Mouse (Mus musculus) heart, embryonic 10.5 days (tissue): Measurements from ENCODE around the gene Actl11. TPM values are rescaled to one million over a fixed set of nuclear protein-coding genes. Genes with fewer than 3 reads are reported as not detected.

Experiments used
- DNase-seq: peaks from one replicate; pipeline ENCODE4 v3.0.0-alpha.2; 2017; ENCODE audit warnings: low spot score
- H3K27ac ChIP-seq: fragments of 300-500 bp; sonication (generic); 2 replicates; pipeline ENCODE4 v1.5.1; 2016; ENCODE audit warnings: mild to moderate bottlenecking
- H3K27me3 ChIP-seq: fragments of 300-500 bp; sonication (generic); 2 replicates; pipeline ENCODE4 v1.6.1; 2016; ENCODE audit warnings: mild to moderate bottlenecking; ENCODE audit not compliant: poor library complexity, insufficient read depth, severe bottlenecking
- H3K36me3 ChIP-seq: fragments of 300-500 bp; sonication (generic); 2 replicates; pipeline ENCODE4 v1.6.1; 2016; ENCODE audit warnings: mild to moderate bottlenecking, moderate library complexity
- H3K4me1 ChIP-seq: fragments of 300-500 bp; sonication (generic); 2 replicates; pipeline ENCODE4 v1.6.1; 2016; ENCODE audit warnings: mild to moderate bottlenecking
- H3K4me3 ChIP-seq: fragments of 300-500 bp; sonication (generic); 2 replicates; pipeline ENCODE4 v1.5.1; 2016; ENCODE audit warnings: mild to moderate bottlenecking, moderate library complexity
- H3K9me3 ChIP-seq: fragments of 300-500 bp; sonication (generic); 2 replicates; pipeline ENCODE4 v1.6.1; 2016; ENCODE audit warnings: mild to moderate bottlenecking, moderate library complexity
- WGBS: fragments of 180-500 bp; shearing (Covaris S2); methylation state at CpG from one replicate; pipeline ENCODE4 v1.1.7; 2016; 5-methylcytosine and 5-hydroxymethylcytosine counted together
- polyA plus RNA-seq: library from polyadenylated mRNA; unstranded; fragments of >200 nt; fragmentation: Nextera tagmentation; extraction: Ambion mirVana; gene quantifications from 2 replicates; pipeline ENCODE4 v1.2.1, GENCODE M21; 2016

Actl11 gene
- polyA plus RNA-seq, 1 experiment from 2014 or later, result not detected

DNA sequence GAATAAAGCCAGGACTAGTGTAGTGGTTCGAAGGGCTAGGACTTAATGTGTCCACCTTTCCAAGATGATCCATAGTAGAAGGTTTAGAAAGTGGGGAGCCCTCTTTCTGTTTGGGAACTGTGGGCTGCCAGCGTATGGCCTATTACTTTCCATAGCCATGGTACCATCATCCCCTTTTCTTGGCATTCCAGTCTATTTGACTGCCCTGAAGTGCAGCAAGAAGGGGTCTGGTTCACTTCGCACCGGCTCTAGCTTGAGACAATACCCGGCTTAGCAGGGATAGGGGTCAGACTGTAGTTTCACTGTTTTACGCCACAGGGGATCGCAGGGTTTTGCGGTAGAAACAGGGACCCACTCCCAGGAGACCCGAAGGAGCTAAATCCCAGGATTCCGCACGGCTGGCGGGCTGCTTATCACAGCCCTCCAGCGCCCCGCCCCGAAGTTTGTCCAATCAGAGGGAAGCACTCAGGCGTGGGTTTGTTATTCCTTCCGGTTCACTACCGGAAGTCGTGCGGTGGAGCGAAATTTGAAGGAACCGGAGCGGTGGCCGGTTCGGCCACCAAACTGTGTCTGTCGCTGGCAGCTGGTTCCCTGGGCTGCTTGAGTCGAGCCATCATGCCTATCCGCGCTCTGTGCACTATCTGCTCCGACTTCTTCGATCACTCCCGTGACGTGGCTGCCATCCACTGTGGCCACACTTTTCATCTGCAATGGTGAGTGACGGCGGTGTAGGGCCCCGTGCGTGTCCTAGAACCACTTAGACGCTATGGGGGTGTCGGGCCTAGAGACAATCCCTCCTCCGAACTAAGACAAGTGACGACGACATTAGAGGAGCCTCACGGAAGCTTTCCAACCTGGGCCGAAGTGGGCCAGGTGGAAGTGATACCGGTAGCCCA is 22.4 kb downstream of the Actl11 start:
- 18% methylated on average over 45 of the region's 45 CpGs for WGBS
- Histone ChIP-seq H3K9me3 (no peaks in the 10 kb centered on the region), H3K36me3 (no peaks in the 10 kb centered on the region), H3K27ac (peak overlapping the region; percentile 87), H3K4me1 (peaks cover 26% of the 10 kb centered on the region), H3K27me3 (peaks cover 13% of the 10 kb centered on the region; the same call in 1 of the 2 replicates), H3K4me3 (peak overlapping the region; percentile 72)
- DNase-seq, result peak; percentile 98

DNA sequence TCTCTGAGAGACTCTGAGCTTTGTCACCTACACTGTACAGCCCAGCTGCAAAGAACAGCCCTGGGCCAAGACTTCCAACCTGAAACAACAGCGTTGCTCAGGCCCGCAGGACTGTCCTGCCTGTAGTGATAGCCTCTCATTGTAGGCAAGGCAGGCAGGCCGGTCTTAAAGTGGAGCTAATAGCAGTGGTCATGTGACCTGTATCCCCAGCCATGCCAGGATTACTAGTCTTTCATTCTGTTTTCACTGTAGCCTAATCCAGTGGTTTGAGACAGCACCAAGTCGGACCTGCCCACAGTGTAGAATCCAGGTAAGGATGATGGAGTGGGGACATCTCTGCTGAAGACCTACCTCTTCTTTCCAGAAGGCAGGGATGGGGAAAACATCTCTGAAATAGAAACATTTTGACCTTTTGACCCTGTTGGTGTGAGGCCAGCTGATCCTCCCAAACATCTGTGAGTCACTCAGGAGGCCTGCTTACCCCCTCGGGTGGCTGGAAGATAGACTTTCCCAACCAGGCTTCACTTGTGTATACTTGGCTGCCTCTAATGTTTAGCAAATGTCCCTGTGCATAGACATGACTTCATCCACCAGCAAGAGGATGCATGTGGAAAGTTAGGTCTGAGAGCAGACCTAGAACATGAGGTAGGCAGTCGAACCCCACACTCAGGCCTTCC is 27.5 kb downstream of the Actl11 start:
- Histone ChIP-seq H3K9me3 (no peaks in the 10 kb centered on the region), H3K4me3 (no peak overlapping the region), H3K27me3 (no peaks in the 10 kb centered on the region), H3K36me3 (peaks cover 43% of the 10 kb centered on the region), H3K4me1 (peaks cover 16% of the 10 kb centered on the region), H3K27ac (no peak overlapping the region)
- no peak for DNase-seq
- 72% methylated on average over 6 of the region's 6 CpGs for WGBS

DNA sequence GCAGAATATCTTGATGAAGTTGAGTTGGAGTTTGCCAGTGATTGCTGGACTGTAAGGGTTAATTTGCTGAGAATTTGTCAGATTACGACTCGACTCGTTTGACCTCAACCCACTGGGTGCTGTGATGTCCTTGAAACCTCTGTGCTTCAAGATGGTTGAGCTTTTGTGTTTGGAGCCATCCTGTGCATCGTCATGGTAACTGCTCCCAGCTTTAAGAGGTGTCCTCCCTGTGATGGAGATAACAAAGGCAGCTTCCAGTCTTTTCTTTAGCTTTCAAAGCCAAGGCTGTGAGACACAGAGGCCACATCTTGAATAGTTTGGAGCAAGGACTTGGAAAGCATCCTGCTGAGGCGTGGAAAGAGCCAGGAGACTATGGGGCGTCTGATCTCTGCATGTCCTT is 28.9 kb downstream of the Actl11 start:
- H3K36me3 ChIP-seq, result peaks cover 55% of the 10 kb centered on the region
- WGBS, result 69% methylated on average over 6 of the region's 6 CpGs
- H3K4me1 ChIP-seq, result peaks cover 10% of the 10 kb centered on the region
- no peaks in the 10 kb centered on the region for H3K27me3 ChIP-seq
- H3K4me3 ChIP-seq, result no peak overlapping the region
- H3K27ac ChIP-seq, result no peak overlapping the region
- no peaks in the 10 kb centered on the region for H3K9me3 ChIP-seq
- DNase-seq, result no peak

GRCm38 (mm10) chr9:107959896-107960295 is 31.6 kb downstream of the Actl11 start:
- Histone ChIP-seq H3K4me3 (no peak overlapping the region), H3K27me3 (no peaks in the 10 kb centered on the region), H3K4me1 (peaks cover 20% of the 10 kb centered on the region), H3K9me3 (no peaks in the 10 kb centered on the region), H3K36me3 (peaks cover 79% of the 10 kb centered on the region), H3K27ac (no peak overlapping the region)
- WGBS, result 73% methylated on average over 6 of the region's 6 CpGs
- DNase-seq, result no peak

GRCm38 (mm10) chr9:107960928-107961327 is 32.7 kb downstream of the Actl11 start:
- DNase-seq, result no peak
- H3K27ac ChIP-seq, result no peak overlapping the region
- H3K4me3 ChIP-seq, result no peak overlapping the region
- 76% methylated on average over 4 of the region's 4 CpGs for WGBS
- no peaks in the 10 kb centered on the region for H3K27me3 ChIP-seq
- peaks cover 81% of the 10 kb centered on the region for H3K36me3 ChIP-seq
- H3K4me1 ChIP-seq, result peaks cover 13% of the 10 kb centered on the region
- H3K9me3 ChIP-seq, result no peaks in the 10 kb centered on the region

DNA sequence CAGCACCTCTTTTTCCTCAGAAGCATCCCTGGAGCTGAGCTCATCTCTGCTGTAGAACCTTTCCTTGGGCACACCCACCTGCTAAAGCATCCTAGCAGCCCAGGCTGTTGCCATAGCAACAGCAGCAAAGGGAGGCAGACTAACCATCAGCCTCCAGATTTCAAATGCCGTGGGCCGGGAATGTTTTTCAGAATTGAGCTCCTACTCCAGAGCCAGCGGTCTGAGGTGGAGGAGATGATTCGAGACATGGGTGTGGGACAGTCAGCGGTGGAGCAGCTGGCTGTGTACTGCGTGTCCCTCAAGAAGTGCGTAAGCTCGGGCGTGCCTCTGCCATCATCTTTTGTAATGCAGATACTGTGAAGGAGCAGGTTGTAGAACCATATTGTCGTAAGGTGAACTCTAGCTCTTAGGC is 33.1 kb downstream of the Actl11 start:
- peaks cover 13% of the 10 kb centered on the region for H3K4me1 ChIP-seq
- H3K4me3 ChIP-seq, result no peak overlapping the region
- H3K36me3 ChIP-seq, result peaks cover 77% of the 10 kb centered on the region
- no peaks in the 10 kb centered on the region for H3K27me3 ChIP-seq
- WGBS, result 91% methylated on average over 10 of the region's 10 CpGs
- 0 out of 2 replicates have a peak overlapping the region, but pooled peaks have one; percentile 0 for H3K27ac ChIP-seq
- H3K9me3 ChIP-seq, result no peaks in the 10 kb centered on the region
- DNase-seq, result no peak

DNA sequence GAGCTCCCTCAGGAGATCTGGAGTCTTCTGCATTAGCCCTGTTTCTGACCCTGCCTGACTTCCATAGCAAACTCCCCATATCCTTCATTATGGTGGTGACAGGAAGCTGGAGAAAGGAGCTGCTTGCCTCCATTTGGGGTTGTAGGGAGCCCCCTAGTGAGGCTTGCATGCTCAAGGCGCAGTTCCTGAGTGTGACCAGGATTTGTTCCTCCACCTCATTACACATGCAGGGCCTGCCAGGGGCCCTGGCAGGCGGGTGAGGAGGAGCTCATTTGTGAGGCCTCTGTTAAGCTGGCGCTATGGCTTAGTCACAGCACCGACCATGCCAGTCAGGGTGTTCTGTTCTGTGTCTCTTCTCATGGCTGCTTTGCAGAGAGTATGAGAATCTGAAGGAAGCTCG is 33.6 kb downstream of the Actl11 start:
- peaks cover 17% of the 10 kb centered on the region for H3K4me1 ChIP-seq
- peak overlapping the region; percentile 0; the same call in 1 of the 2 replicates for H3K27ac ChIP-seq
- WGBS, result 60% methylated on average over 5 of the region's 5 CpGs
- peaks cover 76% of the 10 kb centered on the region for H3K36me3 ChIP-seq
- no peak for DNase-seq
- no peaks in the 10 kb centered on the region for H3K27me3 ChIP-seq
- no peaks in the 10 kb centered on the region for H3K9me3 ChIP-seq
- H3K4me3 ChIP-seq, result no peak overlapping the region

DNA sequence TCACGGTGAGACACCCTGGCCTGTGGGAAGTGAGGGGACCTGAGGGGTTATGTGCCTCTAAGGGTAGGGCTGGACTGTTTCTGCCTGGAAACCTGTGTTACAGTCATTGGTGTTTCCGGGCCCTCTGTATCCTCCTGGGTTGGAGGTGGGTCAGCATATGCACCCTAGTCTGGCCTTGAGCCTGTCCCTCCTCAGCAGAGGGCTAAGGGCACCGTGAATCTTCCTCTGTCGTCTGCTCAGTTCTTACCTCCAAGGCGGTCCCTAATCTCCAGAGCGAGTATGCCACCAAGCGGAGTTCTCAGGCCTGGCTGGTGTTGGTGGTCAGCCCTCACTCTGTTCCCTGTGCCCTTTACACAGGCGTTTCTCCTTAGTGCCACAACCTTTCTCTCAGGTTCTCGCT is 34.6 kb downstream of the Actl11 start:
- H3K27ac ChIP-seq, result 0 out of 2 replicates have a peak overlapping the region, but pooled peaks have one; percentile 3
- H3K36me3 ChIP-seq, result peaks cover 70% of the 10 kb centered on the region
- no peaks in the 10 kb centered on the region for H3K27me3 ChIP-seq
- DNase-seq, result no peak
- H3K4me3 ChIP-seq, result no peak overlapping the region
- peaks cover 17% of the 10 kb centered on the region for H3K4me1 ChIP-seq
- H3K9me3 ChIP-seq, result no peaks in the 10 kb centered on the region
- WGBS, result 91% methylated on average over 9 of the region's 9 CpGs

DNA sequence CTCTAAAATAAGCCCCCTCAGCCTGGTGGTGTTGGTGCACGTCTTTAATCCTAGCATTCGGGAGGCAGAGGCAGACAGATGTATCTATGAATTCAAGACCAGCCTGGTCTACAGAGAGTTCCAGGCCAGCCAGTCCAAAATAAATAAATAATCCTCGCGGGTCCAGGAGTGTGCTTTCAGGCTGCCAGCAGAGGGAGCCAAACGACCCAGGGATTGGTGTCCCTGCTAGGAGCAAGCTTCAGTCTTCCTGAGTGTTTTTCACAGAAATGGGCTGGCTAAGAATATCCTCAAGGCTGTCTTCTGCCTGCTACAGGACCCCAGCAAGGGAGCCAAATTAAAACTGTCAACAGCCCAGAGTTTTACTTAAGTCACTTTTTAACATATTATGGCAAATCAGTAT is 35.4 kb downstream of the Actl11 start:
- H3K4me3 ChIP-seq, result no peak overlapping the region
- 21% methylated on average over 5 of the region's 5 CpGs for WGBS
- peaks cover 73% of the 10 kb centered on the region for H3K36me3 ChIP-seq
- peaks cover 17% of the 10 kb centered on the region for H3K4me1 ChIP-seq
- no peaks in the 10 kb centered on the region for H3K9me3 ChIP-seq
- DNase-seq, result peak; percentile 94
- H3K27me3 ChIP-seq, result no peaks in the 10 kb centered on the region
- peak overlapping the region; percentile 67; the same call in 1 of the 2 replicates for H3K27ac ChIP-seq

DNA sequence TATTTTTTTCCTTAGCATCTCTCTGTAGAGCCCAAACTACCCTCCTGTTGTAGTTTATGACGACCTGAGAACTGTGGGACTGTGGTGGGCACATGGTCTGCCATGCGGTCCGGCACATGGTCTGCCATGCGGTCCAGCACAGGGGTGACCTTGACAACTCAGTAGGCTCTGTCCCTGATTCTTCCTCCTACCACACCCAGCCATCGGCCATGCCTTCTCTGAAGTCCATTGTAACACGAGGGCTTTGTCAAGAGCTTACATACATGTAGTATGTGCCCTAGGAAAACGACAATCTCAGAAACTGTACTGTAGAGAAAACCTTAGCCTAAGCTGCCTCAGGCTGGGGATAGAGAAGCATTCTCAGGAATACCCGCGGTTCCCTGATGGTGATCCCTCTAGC is 36.4 kb downstream of the Actl11 start:
- no peak for DNase-seq
- Histone ChIP-seq H3K9me3 (no peaks in the 10 kb centered on the region), H3K36me3 (peaks cover 71% of the 10 kb centered on the region), H3K27me3 (no peaks in the 10 kb centered on the region), H3K4me3 (no peak overlapping the region), H3K4me1 (peaks cover 17% of the 10 kb centered on the region), H3K27ac (peak overlapping the region; percentile 67)
- 88% methylated on average over 9 of the region's 9 CpGs for whole genome bisulfite sequencing

GRCm38 (mm10) chr9:107966676-107967075 is 38.4 kb downstream of the Actl11 start:
- peaks cover 27% of the 10 kb centered on the region for H3K4me1 ChIP-seq
- H3K4me3 ChIP-seq, result no peak overlapping the region
- H3K9me3 ChIP-seq, result no peaks in the 10 kb centered on the region
- peaks cover 71% of the 10 kb centered on the region for H3K36me3 ChIP-seq
- H3K27me3 ChIP-seq, result no peaks in the 10 kb centered on the region
- 81% methylated on average over 10 of the region's 10 CpGs for WGBS
- H3K27ac ChIP-seq, result peak overlapping the region; percentile 4; the same call in 1 of the 2 replicates
- DNase-seq, result no peak

GRCm38 (mm10) chr9:107967437-107967836 is 39.2 kb downstream of the Actl11 start:
- Histone ChIP-seq H3K27me3 (no peaks in the 10 kb centered on the region), H3K9me3 (no peaks in the 10 kb centered on the region), H3K4me3 (no peak overlapping the region), H3K27ac (no peak overlapping the region), H3K36me3 (peaks cover 71% of the 10 kb centered on the region), H3K4me1 (peaks cover 25% of the 10 kb centered on the region)
- WGBS, result 80% methylated on average over 6 of the region's 6 CpGs
- DNase-seq, result no peak

- no peaks in the 10 kb centered on the region for H3K9me3 ChIP-seq
- no peaks in the 10 kb centered on the region for H3K27me3 ChIP-seq
- peaks cover 24% of the 10 kb centered on the region; the same call in 1 of the 2 replicates for H3K4me1 ChIP-seq
- no peak overlapping the region for H3K4me3 ChIP-seq
- no peak overlapping the region for H3K27ac ChIP-seq
- 84% methylated on average over 7 of the region's 7 CpGs for WGBS
- no peak for DNase-seq
- H3K36me3 ChIP-seq, result peaks cover 66% of the 10 kb centered on the region
Observed at GRCm38 (mm10) chr9:107968531-107968930, 40.3 kb downstream of the Actl11 start.
